Mouse (Mus musculus) embryonic facial prominence, embryonic 10.5 days (tissue): ENCODE results near the gene Gbf1. TPM values are rescaled to one million over a fixed set of nuclear protein-coding genes. Genes with fewer than 3 reads are reported as not detected.
A peak's percentile ranks its signal among the peaks of the same experiment; 100 is the strongest.

Experiments
- DNase-seq: peaks from one replicate; pipeline ENCODE4 v3.0.0-alpha.2; 2017; ENCODE audit warnings: low spot score
- H3K27ac ChIP-seq: fragments of 300-500 bp; sonication (generic); replicated peaks from 2 replicates; pipeline ENCODE4 v1.5.1; 2016; ENCODE audit warnings: mild to moderate bottlenecking
- H3K27me3 ChIP-seq: fragments of 300-500 bp; sonication (generic); replicated peaks from 2 replicates; pipeline ENCODE4 v1.6.1; 2016; ENCODE audit warnings: low read depth, mild to moderate bottlenecking; ENCODE audit not compliant: poor library complexity, severe bottlenecking
- H3K36me3 ChIP-seq: fragments of 300-500 bp; sonication (generic); replicated peaks from 2 replicates; pipeline ENCODE4 v1.6.1; 2016; ENCODE audit warnings: mild to moderate bottlenecking, moderate library complexity
- H3K4me1 ChIP-seq: fragments of 300-500 bp; sonication (generic); 2 replicates; pipeline ENCODE4 v1.6.1; 2016
- H3K4me3 ChIP-seq: fragments of 300-500 bp; sonication (generic); 2 replicates; pipeline ENCODE4 v1.5.1; 2016; ENCODE audit warnings: mild to moderate bottlenecking, moderate library complexity
- H3K9me3 ChIP-seq: fragments of 300-500 bp; sonication (generic); 2 replicates; pipeline ENCODE4 v1.6.1; 2016; ENCODE audit warnings: mild to moderate bottlenecking
- WGBS: fragments of 180-500 bp; shearing (Covaris S2); methylation state at CpG from one replicate; pipeline ENCODE4 v1.1.7; 2016; 5-methylcytosine and 5-hydroxymethylcytosine counted together
- polyA plus RNA-seq: library from polyadenylated mRNA; unstranded; fragments of >200 nt; fragmentation: Nextera tagmentation; extraction: Ambion mirVana; gene quantifications from 2 replicates; pipeline ENCODE4 v1.2.1, GENCODE M21; 2016

The Gbf1 gene
- polyA plus RNA-seq, 1 experiment from 2014 or later = 42.8 TPM

- no peak overlapping the region for H3K27ac ChIP-seq
- H3K4me3 ChIP-seq = no peak overlapping the region
- WGBS = 70% methylated on average over 5 of the region's 5 CpGs
- no peak for DNase-seq
- H3K4me1 ChIP-seq = peaks cover 15% of the 10 kb centered on the region
- no peaks in the 10 kb centered on the region for H3K9me3 ChIP-seq
- no peaks in the 10 kb centered on the region for H3K27me3 ChIP-seq
- H3K36me3 ChIP-seq = peaks cover 9% of the 10 kb centered on the region
Observed at GRCm38 (mm10) chr19:46242416-46242815, 90.1 kb downstream of the Gbf1 start.

GRCm38 (mm10) chr19:46244628-46245027 lies 92.3 kb downstream of the Gbf1 start:
- Histone ChIP-seq H3K27ac (no peak overlapping the region), H3K27me3 (no peaks in the 10 kb centered on the region), H3K36me3 (peaks cover 15% of the 10 kb centered on the region), H3K9me3 (no peaks in the 10 kb centered on the region), H3K4me3 (no peak overlapping the region), H3K4me1 (peaks cover 18% of the 10 kb centered on the region)
- DNase-seq = no peak
- WGBS = 25% methylated on average over 5 of the region's 5 CpGs

DNA sequence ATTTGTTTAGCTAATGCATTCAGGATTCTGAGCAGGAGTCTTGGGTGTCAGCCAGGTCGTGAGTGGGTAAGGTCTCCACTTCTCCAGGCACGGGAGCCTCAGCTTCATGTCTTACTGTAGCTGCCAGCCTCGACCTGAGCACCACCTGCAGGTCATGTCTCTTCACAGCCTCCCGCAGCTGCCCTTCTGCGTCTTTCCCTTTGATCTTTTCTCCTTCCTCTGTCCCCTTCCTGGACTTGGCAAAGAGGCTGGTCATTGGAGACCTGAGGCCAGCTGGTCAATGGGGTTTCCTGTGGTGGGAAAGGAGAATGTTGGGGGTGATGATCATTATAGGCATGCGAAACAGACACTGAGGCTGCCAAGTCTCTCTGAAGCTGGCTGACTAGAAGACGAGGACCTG lies 96.7 kb downstream of the Gbf1 start:
- no peak overlapping the region for H3K27ac ChIP-seq
- 0 out of 2 replicates have a peak, but pooled peaks cover 3% of the 10 kb centered on the region for H3K4me1 ChIP-seq
- no peak for DNase-seq
- H3K9me3 ChIP-seq = no peaks in the 10 kb centered on the region
- H3K27me3 ChIP-seq = no peaks in the 10 kb centered on the region
- no peak overlapping the region for H3K4me3 ChIP-seq
- WGBS = 49% methylated on average over 7 of the region's 7 CpGs
- peaks cover 27% of the 10 kb centered on the region for H3K36me3 ChIP-seq

- Histone ChIP-seq H3K9me3 (no peaks in the 10 kb centered on the region), H3K27me3 (no peaks in the 10 kb centered on the region), H3K4me1 (no peaks in the 10 kb centered on the region), H3K36me3 (peaks cover 50% of the 10 kb centered on the region), H3K4me3 (no peak overlapping the region), H3K27ac (no peak overlapping the region)
- DNase-seq = peak; percentile 38
- 37% methylated on average over 7 of the region's 7 CpGs for WGBS
Observed at GRCm38 (mm10) chr19:46254163-46254752, 101.9 kb downstream of the Gbf1 start.

DNA sequence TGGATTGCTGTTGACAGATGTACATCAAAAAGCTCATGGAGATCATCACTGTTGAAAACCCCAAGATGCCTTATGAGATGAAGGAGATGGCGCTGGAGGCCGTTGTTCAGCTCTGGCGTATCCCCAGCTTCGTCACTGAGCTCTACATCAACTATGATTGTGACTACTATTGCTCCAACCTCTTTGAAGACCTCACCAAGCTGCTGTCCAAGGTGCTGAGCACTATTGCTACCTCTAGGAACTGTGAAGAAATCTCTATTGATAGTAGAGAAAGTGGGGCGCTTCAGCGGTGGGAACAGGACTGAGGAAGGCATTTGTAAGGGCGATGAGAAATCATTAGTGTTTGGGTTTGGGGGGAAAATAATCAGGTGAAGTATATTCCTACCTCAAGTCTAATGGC lies 112.5 kb downstream of the Gbf1 start:
- no peak overlapping the region for H3K4me3 ChIP-seq
- H3K27ac ChIP-seq = no peak overlapping the region
- H3K9me3 ChIP-seq = no peaks in the 10 kb centered on the region
- H3K4me1 ChIP-seq = no peaks in the 10 kb centered on the region
- H3K27me3 ChIP-seq = no peaks in the 10 kb centered on the region
- WGBS = 92% methylated on average over 7 of the region's 7 CpGs
- peaks cover 100% of the 10 kb centered on the region for H3K36me3 ChIP-seq
- peak; percentile 16 for DNase-seq

GRCm38 (mm10) chr19:46275307-46275706 lies 123.0 kb downstream of the Gbf1 start:
- DNase-seq = no peak
- no peaks in the 10 kb centered on the region for H3K9me3 ChIP-seq
- peaks cover 77% of the 10 kb centered on the region for H3K36me3 ChIP-seq
- no peak overlapping the region for H3K4me3 ChIP-seq
- no peaks in the 10 kb centered on the region for H3K4me1 ChIP-seq
- no peaks in the 10 kb centered on the region for H3K27me3 ChIP-seq
- no peak overlapping the region for H3K27ac ChIP-seq

GRCm38 (mm10) chr19:46282081-46282849 lies 130.0 kb downstream of the Gbf1 start:
- 93% methylated on average over 11 of the region's 11 CpGs for WGBS
- DNase-seq = no peak
- Histone ChIP-seq H3K4me3 (no peak overlapping the region), H3K4me1 (no peaks in the 10 kb centered on the region), H3K9me3 (no peaks in the 10 kb centered on the region), H3K27me3 (no peaks in the 10 kb centered on the region), H3K36me3 (peaks cover 87% of the 10 kb centered on the region), H3K27ac (no peak overlapping the region)

GRCm38 (mm10) chr19:46284686-46285085 lies 132.4 kb downstream of the Gbf1 start:
- H3K9me3 ChIP-seq = no peaks in the 10 kb centered on the region
- H3K27me3 ChIP-seq = no peaks in the 10 kb centered on the region
- no peaks in the 10 kb centered on the region for H3K4me1 ChIP-seq
- no peak overlapping the region for H3K4me3 ChIP-seq
- peaks cover 78% of the 10 kb centered on the region for H3K36me3 ChIP-seq
- DNase-seq = no peak
- H3K27ac ChIP-seq = no peak overlapping the region
- 93% methylated on average over 4 of the region's 4 CpGs for WGBS

DNA sequence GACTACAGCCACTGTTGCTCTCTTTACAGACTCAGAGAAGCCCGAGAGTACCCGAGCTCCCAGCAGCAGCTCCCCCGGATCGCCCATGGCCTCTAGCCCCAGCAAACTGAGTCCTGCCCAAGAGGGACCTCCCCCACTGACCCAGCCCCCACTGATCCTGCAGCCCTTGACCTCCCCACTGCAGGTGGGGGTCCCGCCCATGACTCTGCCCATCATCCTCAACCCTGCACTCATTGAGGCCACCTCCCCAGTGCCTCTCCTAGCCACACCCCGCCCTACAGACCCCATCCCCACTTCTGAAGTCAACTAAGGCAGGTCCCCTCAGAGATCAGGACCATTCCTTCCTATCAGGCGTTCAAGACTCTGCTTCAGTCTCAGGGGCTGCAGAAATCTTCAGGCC lies 133.3 kb downstream of the Gbf1 start:
- Histone ChIP-seq H3K27me3 (no peaks in the 10 kb centered on the region), H3K9me3 (no peaks in the 10 kb centered on the region), H3K36me3 (peaks cover 69% of the 10 kb centered on the region), H3K27ac (no peak overlapping the region), H3K4me1 (no peaks in the 10 kb centered on the region), H3K4me3 (no peak overlapping the region)
- DNase-seq = no peak
- WGBS = 76% methylated on average over 7 of the region's 7 CpGs

DNA sequence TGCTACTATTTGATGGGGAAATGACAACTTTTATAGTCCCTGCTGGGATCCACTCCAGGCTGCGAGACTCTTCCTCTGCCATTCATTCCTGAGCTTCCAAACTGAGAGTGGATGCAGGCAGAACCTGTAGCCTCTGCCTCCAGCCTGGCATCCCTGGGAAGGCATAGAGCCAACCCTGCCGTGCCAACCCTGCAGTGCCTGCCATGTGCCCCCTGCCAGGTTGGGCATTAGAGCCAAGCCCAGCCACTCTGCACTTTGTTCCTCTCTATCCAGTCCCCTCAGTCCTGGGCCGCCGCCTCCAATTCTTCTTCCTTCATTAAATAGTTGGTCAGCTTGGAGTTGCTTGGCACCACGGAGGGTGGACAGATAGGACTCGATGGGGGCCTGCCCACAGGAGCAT lies 133.7 kb downstream of the Gbf1 start:
- DNase-seq = no peak
- Histone ChIP-seq H3K36me3 (peaks cover 65% of the 10 kb centered on the region), H3K9me3 (no peaks in the 10 kb centered on the region), H3K27ac (no peak overlapping the region), H3K4me1 (no peaks in the 10 kb centered on the region), H3K27me3 (no peaks in the 10 kb centered on the region), H3K4me3 (no peak overlapping the region)
- 93% methylated on average over 6 of the region's 6 CpGs for WGBS

GRCm38 (mm10) chr19:46286926-46287325 lies 134.6 kb downstream of the Gbf1 start:
- Histone ChIP-seq H3K9me3 (no peaks in the 10 kb centered on the region), H3K36me3 (peaks cover 56% of the 10 kb centered on the region), H3K4me1 (no peaks in the 10 kb centered on the region), H3K27me3 (no peaks in the 10 kb centered on the region), H3K27ac (no peak overlapping the region), H3K4me3 (no peak overlapping the region)
- 95% methylated on average over 3 of the region's 3 CpGs for WGBS
- no peak for DNase-seq

- 87% methylated on average over 3 of the region's 3 CpGs for WGBS
- Histone ChIP-seq H3K9me3 (no peaks in the 10 kb centered on the region), H3K4me1 (no peaks in the 10 kb centered on the region), H3K27me3 (no peaks in the 10 kb centered on the region), H3K27ac (no peak overlapping the region), H3K4me3 (no peak overlapping the region), H3K36me3 (peaks cover 50% of the 10 kb centered on the region)
- DNase-seq = no peak
Observed at GRCm38 (mm10) chr19:46287566-46287965, 135.3 kb downstream of the Gbf1 start.

- peaks cover 19% of the 10 kb centered on the region for H3K36me3 ChIP-seq
- no peak overlapping the region for H3K4me3 ChIP-seq
- 68% methylated on average over 12 of the region's 12 CpGs for whole genome bisulfite sequencing
- H3K9me3 ChIP-seq = no peaks in the 10 kb centered on the region
- H3K27me3 ChIP-seq = no peaks in the 10 kb centered on the region
- no peak overlapping the region for H3K27ac ChIP-seq
- no peaks in the 10 kb centered on the region for H3K4me1 ChIP-seq
- no peak for DNase-seq
Observed at GRCm38 (mm10) chr19:46290535-46291105, 138.3 kb downstream of the Gbf1 start.
